ENCODE assay signal across 17 mouse cellular contexts in genomic region chr15:9089136-9089720, GRCm38 (mm10). TPM values are rescaled to one million over a fixed set of nuclear protein-coding genes. Genes with fewer than 3 reads are reported as not detected.
DNase-seq lines count a peak whose midpoint lies in the region; ATAC-seq lines count a peak whose summit lies in the region.
"Had no signal": no experiment of that assay in that cellular context is flagged by ENCODE, and none has a peak within 500 bp of the region (broad histone marks: within the 10 kb centered on the region; RNA-seq: fewer than 3 reads in every experiment).

No protein-coding gene starts in this region.

- H3K4me3 ChIP-seq in heart, embryonic 13.5 days, result no peak overlapping the region
- no peak overlapping the region for H3K4me3 ChIP-seq in liver, embryonic 13.5 days (replicated peaks)
- H3K4me3 ChIP-seq in liver, embryonic 11.5 days (ENCODE audit: low read depth, low read length), result no peak overlapping the region
- H3K4me3 ChIP-seq in embryonic facial prominence, embryonic 10.5 days, result no peak overlapping the region
- no peak overlapping the region for H3K4me3 ChIP-seq in liver, embryonic 16.5 days (ENCODE audit: low read depth, low read length)
- H3K4me3 ChIP-seq: embryonic facial prominence, embryonic 15.5 days; neural tube, embryonic 15.5 days had no signal

- H3K27me3 ChIP-seq in heart, embryonic 13.5 days (replicated peaks), result no peaks in the 10 kb centered on the region
- H3K27me3 ChIP-seq in liver, embryonic 13.5 days, result no peaks in the 10 kb centered on the region
- H3K27me3 ChIP-seq in liver, embryonic 11.5 days (replicated peaks; ENCODE audit: control insufficient read depth, insufficient read depth, low read length), result no peaks in the 10 kb centered on the region
- H3K27me3 ChIP-seq in embryonic facial prominence, embryonic 10.5 days (replicated peaks; ENCODE audit: low read depth, poor library complexity, severe bottlenecking), result no peaks in the 10 kb centered on the region
- no peaks in the 10 kb centered on the region for H3K27me3 ChIP-seq in liver, embryonic 16.5 days (ENCODE audit: control insufficient read depth, insufficient read depth, low read depth, low read length)
- H3K27me3 ChIP-seq: CH12.LX; embryonic facial prominence, embryonic 15.5 days; neural tube, embryonic 15.5 days had no signal

- H3K36me3 ChIP-seq in heart, embryonic 13.5 days, result peaks cover 73% of the 10 kb centered on the region
- H3K36me3 ChIP-seq in liver, embryonic 13.5 days, result peaks cover 98% of the 10 kb centered on the region
- peaks cover 52% of the 10 kb centered on the region for H3K36me3 ChIP-seq in liver, embryonic 11.5 days (ENCODE audit: control insufficient read depth, insufficient read depth, low read length)
- peaks cover 79% of the 10 kb centered on the region for H3K36me3 ChIP-seq in embryonic facial prominence, embryonic 10.5 days (replicated peaks)
- H3K36me3 ChIP-seq in liver, embryonic 16.5 days (ENCODE audit: control insufficient read depth, insufficient read depth), result peaks cover 66% of the 10 kb centered on the region

- peaks cover 58% of the 10 kb centered on the region for H3K4me1 ChIP-seq in heart, embryonic 13.5 days
- peaks cover 89% of the 10 kb centered on the region for H3K4me1 ChIP-seq in liver, embryonic 13.5 days (replicated peaks)
- peaks cover 27% of the 10 kb centered on the region for H3K4me1 ChIP-seq in liver, embryonic 11.5 days (replicated peaks; ENCODE audit: control insufficient read depth, insufficient read depth, low read length)
- peaks cover 32% of the 10 kb centered on the region for H3K4me1 ChIP-seq in embryonic facial prominence, embryonic 10.5 days
- peaks cover 35% of the 10 kb centered on the region for H3K4me1 ChIP-seq in liver, embryonic 16.5 days (ENCODE audit: control insufficient read depth, low read depth, low read length)
- H3K4me1 ChIP-seq: neural tube, embryonic 15.5 days had no signal

- no peak overlapping the region for H3K9ac ChIP-seq in heart, embryonic 13.5 days
- H3K9ac ChIP-seq in liver, embryonic 13.5 days, result no peak overlapping the region
- no peak overlapping the region for H3K9ac ChIP-seq in liver, embryonic 11.5 days (ENCODE audit: low read depth, low read length)
- H3K9ac ChIP-seq in liver, embryonic 16.5 days (ENCODE audit: low read depth, low read length), result no peak overlapping the region
- H3K9ac ChIP-seq: embryonic facial prominence, embryonic 15.5 days; neural tube, embryonic 15.5 days had no signal

- intact Hi-C loops in heart, postnatal 14 days (cut with DNase I), result no loop called here

- no peak overlapping the region for H3K4me2 ChIP-seq in heart, embryonic 13.5 days
- H3K4me2 ChIP-seq in liver, embryonic 13.5 days, result no peak overlapping the region
- no peak overlapping the region for H3K4me2 ChIP-seq in liver, embryonic 11.5 days
- H3K4me2 ChIP-seq in liver, embryonic 16.5 days (ENCODE audit: low read depth, low read length), result no peak overlapping the region
- H3K4me2 ChIP-seq: embryonic facial prominence, embryonic 15.5 days; neural tube, embryonic 15.5 days had no signal

- no peak for DNase-seq in heart, postnatal 14 days
- no peak for DNase-seq in liver, embryonic 13.5 days
- no peak for DNase-seq in liver, embryonic 11.5 days (ENCODE audit: low spot score)
- DNase-seq in embryonic facial prominence, embryonic 10.5 days (ENCODE audit: low spot score), result no peak
- no peak for DNase-seq in right cerebral cortex, postnatal 14 days
- DNase-seq: cerebellum, adult 2 months; kidney, adult 8-10 months; thymus, postnatal 36 days had no signal

- ATAC-seq in heart, embryonic 13.5 days (ENCODE audit: extremely low read depth, insufficient number of reproducible peaks, low FRiP score, low TSS enrichment), result no peak
- ATAC-seq in liver, embryonic 13.5 days (ENCODE audit: low read depth), result no peak
- ATAC-seq in liver, embryonic 11.5 days (replicated peaks; ENCODE audit: low FRiP score), result no peak
- ATAC-seq in liver, embryonic 16.5 days (ENCODE audit: low read depth), result no peak
- ATAC-seq in megakaryocyte progenitor cell, adult 5-6 weeks (replicated peaks; ENCODE audit: poor library complexity), result no peak
- ATAC-seq: forebrain, embryonic 16.5 days; midbrain, embryonic 16.5 days had no signal

- H3K9me3 ChIP-seq in heart, embryonic 13.5 days, result no peaks in the 10 kb centered on the region
- H3K9me3 ChIP-seq in liver, embryonic 13.5 days (replicated peaks), result no peaks in the 10 kb centered on the region
- no peaks in the 10 kb centered on the region for H3K9me3 ChIP-seq in liver, embryonic 11.5 days (ENCODE audit: control insufficient read depth, low read length)
- no peaks in the 10 kb centered on the region for H3K9me3 ChIP-seq in embryonic facial prominence, embryonic 10.5 days
- no peaks in the 10 kb centered on the region for H3K9me3 ChIP-seq in liver, embryonic 16.5 days (replicated peaks; ENCODE audit: control insufficient read depth, low read length)
- H3K9me3 ChIP-seq: embryonic facial prominence, embryonic 15.5 days; neural tube, embryonic 15.5 days had no signal

- peak overlapping the region; percentile 20; the same call in 1 of the 2 replicates for H3K27ac ChIP-seq in heart, embryonic 13.5 days (replicated peaks)
- H3K27ac ChIP-seq in liver, embryonic 13.5 days, result peak overlapping the region; percentile 36; the same call in 1 of the 2 replicates
- no peak overlapping the region for H3K27ac ChIP-seq in liver, embryonic 11.5 days (ENCODE audit: low read depth, low read length)
- H3K27ac ChIP-seq in embryonic facial prominence, embryonic 10.5 days (replicated peaks), result peak overlapping the region; percentile 14; the same call in 1 of the 2 replicates
- H3K27ac ChIP-seq in liver, embryonic 16.5 days (ENCODE audit: low read length), result 0 out of 2 replicates have a peak overlapping the region, but pooled peaks have one; percentile 2
- H3K27ac ChIP-seq: embryonic facial prominence, embryonic 15.5 days; hindbrain, postnatal 0 days; neural tube, embryonic 15.5 days had no signal

- 45% methylated on average over 2 of the region's 2 CpGs for WGBS in heart, embryonic 13.5 days
- WGBS in liver, embryonic 13.5 days (ENCODE audit: insufficient replicate concordance), result 70% methylated on average over 2 of the region's 2 CpGs
- 63% methylated on average over 2 of the region's 2 CpGs for WGBS in liver, embryonic 11.5 days
- WGBS in embryonic facial prominence, embryonic 10.5 days, result 21% methylated on average over 2 of the region's 2 CpGs
- 57% methylated on average over 2 of the region's 2 CpGs for WGBS in liver, embryonic 16.5 days (ENCODE audit: insufficient replicate concordance)

RNA-seq across cellular contexts. Expression of gene Nadk2, which starts 18.2 kb away (rescaled TPM):
- 45.2 and 48.8 TPM in 2 replicates for polyA plus RNA-seq in heart, embryonic 13.5 days (2015; fragmentation: Nextera tagmentation; extraction: Ambion mirVana)
- 10 to 100 TPM; 43.1 to 44.1 TPM for total RNA-seq in heart, postnatal 14 days (2021)
- 103 and 120 TPM in 2 replicates for polyA plus RNA-seq in liver, embryonic 13.5 days (2015; fragmentation: Nextera tagmentation; extraction: Ambion mirVana)
- 122 and 148 TPM in 2 replicates for polyA plus RNA-seq in liver, embryonic 11.5 days (2014; fragmentation: Nextera tagmentation; extraction: Ambion mirVana)
- polyA plus RNA-seq in embryonic facial prominence, embryonic 10.5 days (2016; fragmentation: Nextera tagmentation; extraction: Ambion mirVana), result 35.2 and 36.1 TPM in 2 replicates
- 85.7 and 88.8 TPM in 2 replicates for polyA plus RNA-seq in liver, embryonic 16.5 days (2015; fragmentation: Nextera tagmentation; extraction: Ambion mirVana)
- 64.3 and 68.6 TPM in 2 replicates for total RNA-seq in megakaryocyte progenitor cell, adult 5-6 weeks (2015)
- 59.7 and 73.9 TPM in 2 replicates for total RNA-seq in megakaryocyte progenitor cell, adult 5-6 weeks (2017)

RNA-seq across cellular contexts. Expression of gene Lmbrd2, which starts 51.1 kb away (rescaled TPM):
- polyA plus RNA-seq in heart, embryonic 13.5 days (2015; fragmentation: Nextera tagmentation; extraction: Ambion mirVana), result 1.4 and 1.7 TPM in 2 replicates
- total RNA-seq in heart, postnatal 14 days (2021), result 10 to 100 TPM; 11.5 to 12.3 TPM
- 2.0 and 2.2 TPM in 2 replicates for polyA plus RNA-seq in liver, embryonic 13.5 days (2015; fragmentation: Nextera tagmentation; extraction: Ambion mirVana)
- polyA plus RNA-seq in liver, embryonic 11.5 days (2014; fragmentation: Nextera tagmentation; extraction: Ambion mirVana), result 2.9 and 4.6 TPM in 2 replicates
- 1.9 and 2.6 TPM in 2 replicates for polyA plus RNA-seq in embryonic facial prominence, embryonic 10.5 days (2016; fragmentation: Nextera tagmentation; extraction: Ambion mirVana)
- polyA plus RNA-seq in liver, embryonic 16.5 days (2015; fragmentation: Nextera tagmentation; extraction: Ambion mirVana), result 1.9 and 2.0 TPM in 2 replicates
- 10.0 and 11.6 TPM in 2 replicates for total RNA-seq in megakaryocyte progenitor cell, adult 5-6 weeks (2015)
- total RNA-seq in megakaryocyte progenitor cell, adult 5-6 weeks (2017), result 4.5 and 9.6 TPM in 2 replicates
